Mouse (Mus musculus) liver, embryonic 13.5 days (tissue): ENCODE results near the gene Cop1. TPM values are rescaled to one million over a fixed set of nuclear protein-coding genes. Genes with fewer than 3 reads are reported as not detected.

Source experiments
- ATAC-seq: fragments of 200-750 bp; cut with Nextera tagmentation; 2 replicates; pipeline ENCODE4 v1.8.0; 2017; ENCODE audit warnings: low read depth, mild to moderate bottlenecking, moderate number of reproducible peaks, moderate library complexity
- DNase-seq: peaks from one replicate; pipeline ENCODE4 v3.0.0; 2022
- H3K27ac ChIP-seq: fragments of 300-500 bp; sonication (generic); 2 replicates; pipeline ENCODE4 v1.5.1; 2015; ENCODE audit warnings: moderate library complexity, mild to moderate bottlenecking, inconsistent platforms
- H3K27me3 ChIP-seq: fragments of 300-500 bp; sonication (generic); 2 replicates; pipeline ENCODE4 v1.6.1; 2015; ENCODE audit warnings: mild to moderate bottlenecking, inconsistent platforms
- H3K36me3 ChIP-seq: fragments of 300-500 bp; sonication (generic); 2 replicates; pipeline ENCODE4 v1.6.1; 2015; ENCODE audit warnings: mild to moderate bottlenecking, inconsistent platforms
- H3K4me1 ChIP-seq: fragments of 300-500 bp; sonication (generic); replicated peaks from 2 replicates; pipeline ENCODE4 v1.6.1; 2015; ENCODE audit warnings: inconsistent platforms
- H3K4me2 ChIP-seq: fragments of 300-500 bp; sonication (generic); 2 replicates; pipeline ENCODE4 v1.6.1; 2015; ENCODE audit warnings: inconsistent platforms, mild to moderate bottlenecking, moderate library complexity
- H3K4me3 ChIP-seq: fragments of 300-500 bp; sonication (generic); replicated peaks from 2 replicates; pipeline ENCODE4 v1.5.1; 2015; ENCODE audit warnings: mild to moderate bottlenecking, inconsistent platforms
- H3K9ac ChIP-seq: fragments of 300-500 bp; sonication (generic); 2 replicates; pipeline ENCODE4 v1.6.1; 2015; ENCODE audit warnings: mild to moderate bottlenecking, inconsistent platforms
- H3K9me3 ChIP-seq: fragments of 300-500 bp; sonication (generic); replicated peaks from 2 replicates; pipeline ENCODE4 v1.6.1; 2016; ENCODE audit warnings: inconsistent platforms
- WGBS: fragments of 180-500 bp; shearing (Covaris S2); methylation state at CpG from one replicate; pipeline ENCODE4 v1.1.7; 2015; ENCODE audit not compliant: insufficient replicate concordance; 5-methylcytosine and 5-hydroxymethylcytosine counted together
- microRNA-seq: library from miRNA; unstranded; fragments of <30 nt; microRNA quantifications from one replicate; pipeline ENCODE4, GENCODE M21; 2016
- polyA plus RNA-seq: library from polyadenylated mRNA; unstranded; fragments of >200 nt; fragmentation: Nextera tagmentation; extraction: Ambion mirVana; gene quantifications from 2 replicates; pipeline ENCODE4 v1.2.1, GENCODE M21; 2015

Cop1 gene
- polyA plus RNA-seq, 1 experiment from 2014 or later, result 41.1 TPM

DNA sequence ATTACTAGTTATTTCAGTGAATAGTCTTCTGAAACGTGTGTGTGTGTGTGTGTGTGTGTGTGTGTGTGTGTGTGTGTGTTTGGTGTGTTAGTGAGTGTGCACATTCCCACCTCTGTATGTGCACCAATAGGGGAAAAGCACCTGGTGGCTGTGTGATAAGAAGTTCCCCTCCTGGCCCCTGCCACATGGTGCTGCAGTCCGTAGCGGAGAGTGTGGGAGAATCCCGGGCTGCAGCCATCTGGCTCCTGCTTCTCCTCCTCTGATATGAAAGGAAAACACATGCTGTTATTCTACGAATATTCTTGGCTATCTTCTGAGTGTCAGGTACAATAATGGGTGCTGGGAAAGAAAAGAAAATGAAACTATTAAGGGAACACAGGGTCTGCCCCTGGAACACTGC is 154.3 kb downstream of the Cop1 start:
- H3K4me3 ChIP-seq, result no peak overlapping the region
- no peak for DNase-seq
- H3K27me3 ChIP-seq, result no peaks in the 10 kb centered on the region
- H3K9ac ChIP-seq, result no peak overlapping the region
- no peaks in the 10 kb centered on the region for H3K4me1 ChIP-seq
- no peaks in the 10 kb centered on the region for H3K36me3 ChIP-seq
- H3K9me3 ChIP-seq, result no peaks in the 10 kb centered on the region
- ATAC-seq, result no peak
- no peak overlapping the region for H3K27ac ChIP-seq
- 53% methylated on average over 5 of the region's 5 CpGs for WGBS
- no peak overlapping the region for H3K4me2 ChIP-seq

DNA sequence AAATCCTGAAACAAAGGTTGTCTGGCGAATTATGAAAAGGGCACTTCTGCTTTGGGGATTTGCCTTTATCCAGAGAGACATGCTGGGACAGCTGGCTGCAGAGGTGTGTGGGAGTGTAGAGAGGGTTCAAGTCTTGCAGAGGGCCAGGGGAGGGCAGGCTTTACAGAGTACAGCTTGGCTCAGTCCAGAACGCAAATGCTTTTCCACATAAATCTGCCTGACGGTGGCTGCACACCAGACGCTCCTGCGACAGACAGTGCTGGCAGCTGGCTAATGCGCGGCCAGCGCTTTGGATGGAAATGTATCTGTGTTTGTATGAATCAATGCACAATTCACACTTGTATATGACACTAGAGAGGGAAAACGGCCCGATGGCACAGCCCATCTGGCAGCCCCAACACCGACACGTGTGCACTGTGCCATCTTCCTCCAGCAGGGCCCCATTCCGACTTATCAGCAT is 156.5 kb downstream of the Cop1 start:
- H3K4me1 ChIP-seq, result no peaks in the 10 kb centered on the region
- H3K27ac ChIP-seq, result no peak overlapping the region
- H3K36me3 ChIP-seq, result no peaks in the 10 kb centered on the region
- WGBS, result 78% methylated on average over 13 of the region's 13 CpGs
- no peaks in the 10 kb centered on the region for H3K9me3 ChIP-seq
- H3K9ac ChIP-seq, result no peak overlapping the region
- no peaks in the 10 kb centered on the region for H3K27me3 ChIP-seq
- DNase-seq (no peak), ATAC-seq (no peak)
- H3K4me3 ChIP-seq, result no peak overlapping the region
- no peak overlapping the region for H3K4me2 ChIP-seq

DNA sequence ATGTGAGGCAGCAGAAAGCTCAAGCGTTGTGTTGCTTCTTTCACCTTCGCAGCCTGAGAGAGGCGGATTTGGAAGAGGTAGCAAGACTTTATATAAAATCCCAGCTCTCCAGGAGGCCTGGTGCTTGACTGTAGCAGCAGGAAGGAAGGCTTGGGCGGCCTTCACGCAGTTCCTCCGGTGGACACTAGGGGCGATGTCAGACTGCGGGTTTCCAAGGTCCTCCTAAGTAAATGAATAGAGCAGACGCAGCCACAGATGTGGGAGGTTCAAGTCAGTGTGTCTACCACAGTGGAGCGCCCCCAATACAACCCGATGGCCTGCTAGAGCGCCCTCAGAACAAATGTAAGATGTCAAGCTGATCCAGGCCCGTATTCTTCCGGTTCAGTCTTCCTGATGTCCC is 157.9 kb downstream of the Cop1 start:
- no peak overlapping the region for H3K27ac ChIP-seq
- WGBS, result 14% methylated on average over 14 of the region's 14 CpGs
- DNase-seq (peak; percentile 20), ATAC-seq (no peak)
- no peaks in the 10 kb centered on the region for H3K27me3 ChIP-seq
- no peak overlapping the region for H3K4me3 ChIP-seq
- H3K4me1 ChIP-seq, result no peaks in the 10 kb centered on the region
- no peaks in the 10 kb centered on the region for H3K36me3 ChIP-seq
- H3K4me2 ChIP-seq, result no peak overlapping the region
- H3K9ac ChIP-seq, result no peak overlapping the region
- H3K9me3 ChIP-seq, result no peaks in the 10 kb centered on the region

DNA sequence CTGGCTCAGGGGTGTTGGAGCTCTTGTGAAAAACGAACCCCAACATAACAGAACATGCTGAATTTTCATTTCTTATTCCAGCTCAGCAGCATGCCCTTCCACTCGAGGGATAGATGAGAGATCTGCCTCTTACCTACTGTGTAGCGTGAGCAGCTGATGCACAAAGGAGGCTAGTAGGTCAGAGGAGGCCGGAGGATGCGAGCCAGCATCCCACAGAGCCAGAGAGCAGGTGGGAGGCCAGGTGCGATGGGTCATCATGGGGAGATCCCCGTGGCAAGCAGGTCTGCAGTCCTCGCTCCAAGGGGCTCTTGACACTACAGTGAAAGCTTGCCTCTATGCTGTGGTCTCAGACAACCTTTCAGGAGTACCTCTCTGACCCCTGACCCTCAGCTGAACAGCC is 160.5 kb downstream of the Cop1 start:
- Histone ChIP-seq H3K27me3 (no peaks in the 10 kb centered on the region), H3K4me2 (no peak overlapping the region), H3K36me3 (no peaks in the 10 kb centered on the region), H3K9ac (no peak overlapping the region), H3K9me3 (no peaks in the 10 kb centered on the region), H3K27ac (no peak overlapping the region), H3K4me3 (no peak overlapping the region), H3K4me1 (no peaks in the 10 kb centered on the region)
- DNase-seq (no peak), ATAC-seq (no peak)
- 51% methylated on average over 8 of the region's 8 CpGs for WGBS

- H3K4me1 ChIP-seq, result no peaks in the 10 kb centered on the region
- H3K9me3 ChIP-seq, result no peaks in the 10 kb centered on the region
- no peak overlapping the region for H3K9ac ChIP-seq
- no peaks in the 10 kb centered on the region for H3K27me3 ChIP-seq
- ATAC-seq (no peak), DNase-seq (no peak)
- H3K27ac ChIP-seq, result no peak overlapping the region
- WGBS, result 31% methylated on average over 6 of the region's 6 CpGs
- H3K4me3 ChIP-seq, result no peak overlapping the region
- H3K36me3 ChIP-seq, result no peaks in the 10 kb centered on the region
- no peak overlapping the region for H3K4me2 ChIP-seq
Observed at GRCm38 (mm10) chr1:159393070-159393699, 161.1 kb downstream of the Cop1 start.

- H3K4me1 ChIP-seq, result no peaks in the 10 kb centered on the region
- no peak overlapping the region for H3K9ac ChIP-seq
- no peak overlapping the region for H3K4me2 ChIP-seq
- no peak overlapping the region for H3K27ac ChIP-seq
- no peaks in the 10 kb centered on the region for H3K9me3 ChIP-seq
- H3K4me3 ChIP-seq, result no peak overlapping the region
- H3K27me3 ChIP-seq, result no peaks in the 10 kb centered on the region
- no peaks in the 10 kb centered on the region for H3K36me3 ChIP-seq
- no peak for ATAC-seq
- no peak for DNase-seq
- WGBS, result 41% methylated on average over 1 of the region's 1 CpGs
Observed at GRCm38 (mm10) chr1:159393931-159394330, 161.8 kb downstream of the Cop1 start.

DNA sequence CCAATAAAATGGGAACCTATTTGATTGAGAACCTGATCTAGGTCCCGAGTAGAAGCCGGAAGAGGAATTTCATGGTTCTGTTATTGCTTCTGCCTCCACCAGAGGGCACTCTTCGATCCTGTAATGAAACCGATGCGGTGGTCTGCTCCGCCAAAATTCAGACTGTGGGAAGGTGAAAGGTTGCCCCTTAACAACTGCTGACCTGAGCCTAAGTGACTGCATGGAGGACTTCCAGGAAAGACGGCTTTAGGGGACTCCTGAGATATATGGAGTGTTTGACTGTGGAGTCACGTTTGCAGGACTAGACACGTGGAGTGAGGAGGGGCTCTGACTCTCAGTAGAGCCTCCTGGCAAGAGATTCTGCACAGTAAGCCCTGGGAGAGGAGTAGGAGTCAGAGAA is 164.4 kb downstream of the Cop1 start:
- ATAC-seq, result no peak

More for the DNA sequence above, 164.4 kb downstream of the Cop1 start:
- Histone ChIP-seq H3K4me2 (0 out of 2 replicates have a peak overlapping the region, but pooled peaks have one; percentile 17), H3K27ac (no peak overlapping the region), H3K4me1 (no peaks in the 10 kb centered on the region), H3K9me3 (no peaks in the 10 kb centered on the region), H3K27me3 (no peaks in the 10 kb centered on the region), H3K9ac (no peak overlapping the region), H3K36me3 (no peaks in the 10 kb centered on the region), H3K4me3 (no peak overlapping the region)
- no peak for DNase-seq
- 13% methylated on average over 9 of the region's 9 CpGs for WGBS

Small RNA genes within 50 kb of the gene (microRNA-seq; reads per million reads assigned to microRNA genes)
- 19.1 reads per million, percentile 32 among the genes with 10 or more reads in this experiment for gene Mir1843b
